ENCODE assay signal across 9 mouse cellular contexts in the genomic region with DNA sequence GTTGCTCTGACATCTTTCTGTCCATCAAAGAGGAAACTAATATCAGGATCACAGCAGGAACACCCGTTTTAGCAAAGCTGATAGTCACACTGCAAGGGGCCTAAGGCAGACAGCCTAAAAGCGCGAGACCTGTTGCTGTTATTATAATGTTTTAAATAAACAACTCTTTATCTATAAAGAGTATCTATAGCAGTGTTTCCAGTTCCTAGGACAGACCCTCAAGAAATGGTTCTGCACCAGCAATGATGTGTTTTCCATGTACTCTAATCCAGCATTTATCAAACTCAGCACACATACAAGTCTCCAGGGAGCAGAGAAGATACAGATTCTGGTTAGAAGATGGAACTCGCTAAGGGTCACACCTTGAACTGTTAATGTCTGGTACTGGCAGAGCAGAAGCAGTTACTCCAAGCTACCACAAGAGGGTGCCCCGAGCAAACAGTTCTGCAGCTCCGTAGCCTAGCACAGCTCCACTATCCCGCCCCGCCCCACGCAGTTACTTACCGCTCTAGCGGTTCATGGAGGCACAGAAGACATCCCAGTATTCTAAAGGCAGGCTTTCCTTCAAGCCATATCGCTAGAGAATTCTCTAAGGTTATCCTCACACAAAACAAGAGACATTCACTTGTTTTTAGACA.
DNase-seq lines count a peak whose midpoint lies in the region; ATAC-seq and TF ChIP-seq lines count a peak whose summit lies in the region.
"Had no signal": no experiment of that assay in that cellular context is flagged by ENCODE, and none has a peak within 500 bp of the region (broad histone marks: within the 10 kb centered on the region; RNA-seq: fewer than 3 reads in every experiment).

No protein-coding gene starts in this region.

- H3K4me2 ChIP-seq in forebrain, postnatal 0 days (ENCODE audit: low read depth), result no peak overlapping the region
- no peak overlapping the region for H3K4me2 ChIP-seq in lung, postnatal 0 days (replicated peaks; ENCODE audit: low read depth, low read length)

- H3K27me3 ChIP-seq in MEL (ENCODE audit: control insufficient read depth in 1 of 2, insufficient read depth in 2 of 2, low read length in 2 of 2), result no peaks in the 10 kb centered on the region
- H3K27me3 ChIP-seq in cerebellum, adult 2 months (ENCODE audit: control insufficient read depth, insufficient read depth, low read length), result no peaks in the 10 kb centered on the region
- no peaks in the 10 kb centered on the region for H3K27me3 ChIP-seq in forebrain, postnatal 0 days (ENCODE audit: insufficient read depth, low read length)
- H3K27me3 ChIP-seq in hindbrain, embryonic 10.5 days (ENCODE audit: insufficient read depth, poor library complexity, severe bottlenecking), result no peaks in the 10 kb centered on the region
- H3K27me3 ChIP-seq in lung, postnatal 0 days (replicated peaks; ENCODE audit: insufficient read depth, low read length), result no peaks in the 10 kb centered on the region

- TF ChIP-seq POLR2A in MEL (IDR thresholded peaks at IDR 0.05; ENCODE audit: control insufficient read depth in 1 of 2, insufficient read depth in 1 of 2, low read depth in 1 of 2, low read length in 2 of 2, poor library complexity in 1 of 2), result no peak
- TF ChIP-seq POLR2A in cerebellum, adult 2 months (IDR thresholded peaks at IDR 0.05; ENCODE audit: borderline replicate concordance, insufficient read depth, low read length), result no peak

- TF ChIP-seq RAD21 in MEL (IDR thresholded peaks at IDR 0.05; ENCODE audit: low read depth, low read length), result peak; percentile 77

- TF ChIP-seq CTCF in MEL (IDR thresholded peaks at IDR 0.05 in 2 of 3, conservative IDR thresholded peaks at IDR 0.05 in 1 of 3; ENCODE audit: control insufficient read depth in 1 of 3, insufficient read depth in 1 of 3, low read depth in 2 of 3, low read length in 3 of 3, poor library complexity in 1 of 3, severe bottlenecking in 1 of 3), result peak; percentile 80 to 86 (median 80)
- TF ChIP-seq CTCF in cerebellum, adult 2 months (IDR thresholded peaks at IDR 0.05; ENCODE audit: borderline replicate concordance, insufficient read depth, low read depth, low read length), result peak; percentile 95
- peak; percentile 97 for TF ChIP-seq CTCF in forebrain, postnatal 0 days (IDR thresholded peaks at IDR 0.05; ENCODE audit: low read depth)
- TF ChIP-seq CTCF in lung, postnatal 0 days (IDR thresholded peaks at IDR 0.05), result peak; percentile 97

- no peaks in the 10 kb centered on the region for H3K9me3 ChIP-seq in MEL (replicated peaks; ENCODE audit: insufficient read depth, low read length)
- H3K9me3 ChIP-seq in forebrain, postnatal 0 days (ENCODE audit: low read length), result no peaks in the 10 kb centered on the region
- H3K9me3 ChIP-seq in hindbrain, embryonic 10.5 days, result no peaks in the 10 kb centered on the region
- no peaks in the 10 kb centered on the region for H3K9me3 ChIP-seq in lung, postnatal 0 days (ENCODE audit: low read length)
- H3K9me3 ChIP-seq: megakaryocyte, embryonic 14.5 days had no signal

- H3K27ac ChIP-seq in MEL (ENCODE audit: control insufficient read depth, low read depth, low read length), result no peak overlapping the region
- no peak overlapping the region for H3K27ac ChIP-seq in cerebellum, adult 2 months (ENCODE audit: insufficient read depth, low read length)
- no peak overlapping the region for H3K27ac ChIP-seq in forebrain, postnatal 0 days (ENCODE audit: low read depth, low read length)
- H3K27ac ChIP-seq in hindbrain, embryonic 10.5 days, result no peak overlapping the region
- H3K27ac ChIP-seq in lung, postnatal 0 days (ENCODE audit: low read length), result no peak overlapping the region

- no peak overlapping the region for H3K9ac ChIP-seq in MEL (ENCODE audit: control insufficient read depth, low read depth, low read length, poor library complexity, severe bottlenecking)
- H3K9ac ChIP-seq in forebrain, postnatal 0 days, result no peak overlapping the region
- no peak overlapping the region for H3K9ac ChIP-seq in lung, postnatal 0 days (replicated peaks; ENCODE audit: low read depth)

- 17% methylated on average over 12 of the region's 12 CpGs for WGBS in cerebellum, adult 2 months
- 20% methylated on average over 12 of the region's 12 CpGs for WGBS in forebrain, postnatal 0 days
- WGBS in hindbrain, embryonic 10.5 days, result 22% methylated on average over 12 of the region's 12 CpGs
- WGBS in lung, postnatal 0 days, result 10% methylated on average over 12 of the region's 12 CpGs

- peak; percentile 80 for DNase-seq in MEL (ENCODE audit: low read depth, low spot score)
- peak; percentile 76 to 78 for DNase-seq in cerebellum, adult 2 months
- DNase-seq in forebrain, postnatal 0 days, result peak; percentile 91
- DNase-seq in hindbrain, embryonic 10.5 days (ENCODE audit: low spot score), result peak; percentile 75
- peak; percentile 60 to 83 for DNase-seq in layer of hippocampus, adult 8-10 months (ENCODE audit: low spot score in 2 of 2)
- peak; percentile 91 for DNase-seq in lung, postnatal 0 days (ENCODE audit: low spot score)
- DNase-seq in retina, adult 2 months (ENCODE audit: low read depth, low spot score), result peak; percentile 33
- DNase-seq in thymus, postnatal 25 days, result peak; percentile 65

- no peak overlapping the region for H3K4me3 ChIP-seq in MEL (ENCODE audit: control insufficient read depth in 1 of 2, insufficient read depth in 1 of 2, low read depth in 2 of 2, low read length in 2 of 2)
- H3K4me3 ChIP-seq in cerebellum, adult 2 months (replicated peaks; ENCODE audit: insufficient read depth, low read depth, low read length), result no peak overlapping the region
- no peak overlapping the region for H3K4me3 ChIP-seq in forebrain, postnatal 0 days (ENCODE audit: low read depth, low read length)
- no peak overlapping the region for H3K4me3 ChIP-seq in hindbrain, embryonic 10.5 days
- no peak overlapping the region for H3K4me3 ChIP-seq in lung, postnatal 0 days (ENCODE audit: low read depth, low read length)
- H3K4me3 ChIP-seq: megakaryocyte, embryonic 14.5 days had no signal

- no peaks in the 10 kb centered on the region for H3K4me1 ChIP-seq in MEL (ENCODE audit: control insufficient read depth in 1 of 2, insufficient read depth in 2 of 2, low read length in 2 of 2)
- H3K4me1 ChIP-seq in cerebellum, adult 2 months (ENCODE audit: control insufficient read depth, insufficient read depth, low read length), result no peaks in the 10 kb centered on the region
- no peaks in the 10 kb centered on the region for H3K4me1 ChIP-seq in forebrain, postnatal 0 days (ENCODE audit: insufficient read depth)
- H3K4me1 ChIP-seq in hindbrain, embryonic 10.5 days (replicated peaks), result no peaks in the 10 kb centered on the region
- no peaks in the 10 kb centered on the region for H3K4me1 ChIP-seq in lung, postnatal 0 days (ENCODE audit: insufficient read depth, low read depth, low read length)
- H3K4me1 ChIP-seq: megakaryocyte, embryonic 14.5 days had no signal

- H3K36me3 ChIP-seq in MEL (ENCODE audit: control insufficient read depth in 1 of 2, insufficient read depth in 2 of 2, low read length in 2 of 2), result no peaks in the 10 kb centered on the region
- no peaks in the 10 kb centered on the region for H3K36me3 ChIP-seq in forebrain, postnatal 0 days (ENCODE audit: insufficient read depth)
- H3K36me3 ChIP-seq in hindbrain, embryonic 10.5 days, result no peaks in the 10 kb centered on the region
- no peaks in the 10 kb centered on the region for H3K36me3 ChIP-seq in lung, postnatal 0 days (ENCODE audit: insufficient read depth, low read length)

- TF ChIP-seq EP300 in MEL (IDR thresholded peaks at IDR 0.05; ENCODE audit: low read depth in 1 of 2, low read length in 2 of 2), result no peak
- no peak for TF ChIP-seq EP300 in lung, postnatal 0 days (IDR thresholded peaks at IDR 0.05)

- ATAC-seq in forebrain, postnatal 0 days, result peak; percentile 99
- ATAC-seq in lung, postnatal 0 days, result peak; percentile 77

- H3K79me2 ChIP-seq in MEL (ENCODE audit: control insufficient read depth, insufficient read depth, low read length, poor library complexity), result no peaks in the 10 kb centered on the region

TF ChIP-seq in MEL, 35 proteins besides CTCF, POLR2A, EP300 and RAD21:
- TF ChIP-seq SMC3 (IDR thresholded peaks at IDR 0.05; ENCODE audit: low read depth, low read length), result peak; percentile 66
- no peak for TF ChIP-seq POLR2AphosphoS5 (IDR thresholded peaks at IDR 0.05; ENCODE audit: borderline replicate concordance, low read depth, low read length)
- no peak for TF ChIP-seq CHD2 (IDR thresholded peaks at IDR 0.05; ENCODE audit: low read length)
- peak; percentile 34; the same call in 1 of the 2 replicates for TF ChIP-seq ZC3H11A (IDR thresholded peaks at IDR 0.05; ENCODE audit: low read depth, low read length)
- TF ChIP-seq RCOR1 (IDR thresholded peaks at IDR 0.05; ENCODE audit: low read depth, low read length), result no peak

Comparison
In these comparisons a context has a peak if more than half of its experiments do, and no peak if none do; other contexts are left out.
1. DNase-seq: peak in every context shown above with its lines; median percentile 91 in forebrain, postnatal 0 days; 91 in lung, postnatal 0 days; 80 in MEL; 77 in cerebellum, adult 2 months; 75 in hindbrain, embryonic 10.5 days; 72 in layer of hippocampus, adult 8-10 months; 65 in thymus, postnatal 25 days; 33 in retina, adult 2 months.